Mouse (Mus musculus) kidney, adult 9 months (tissue): ENCODE results near the gene Cttn.

Source experiments
- DNase-seq: peaks from one replicate; pipeline ENCODE4 v3.0.0; 2022

Cttn gene

DNA sequence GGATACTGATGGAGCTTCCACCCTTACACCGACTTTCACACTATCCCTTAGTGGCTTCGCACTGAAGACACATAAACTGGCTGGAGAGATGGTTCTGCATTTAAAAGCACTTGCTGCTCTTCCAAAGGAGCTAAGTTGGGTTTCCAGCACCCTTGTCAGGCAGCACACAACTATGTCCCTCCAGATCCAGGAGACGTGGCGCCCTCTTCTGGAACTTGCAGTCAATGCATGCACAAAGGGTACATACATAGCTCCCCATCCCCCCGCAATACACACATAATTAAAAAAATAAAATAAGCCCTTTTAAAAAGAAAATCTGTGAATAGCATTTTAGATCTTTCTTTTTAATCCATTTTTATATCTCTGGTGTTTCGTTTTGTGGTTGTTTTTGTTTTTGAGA is 83.3 kb downstream of the Cttn start:
- no peak for DNase-seq
